Mouse (Mus musculus): ENCODE data around the gene Naa80. TPM values are rescaled to one million over a fixed set of nuclear protein-coding genes. Genes with fewer than 3 reads are reported as not detected.

Gene Naa80
- polyA plus RNA-seq, 1 experiment = 10.1 TPM

- Histone ChIP-seq H3K4me1 (ENCODE audit: control insufficient read depth) (peaks cover 85% of the 10 kb centered on the region), H3K9me3 (ENCODE audit: control insufficient read depth, low read length) (no peaks in the 10 kb centered on the region), H3K27me3 (ENCODE audit: control insufficient read depth) (no peaks in the 10 kb centered on the region), H3K36me3 (ENCODE audit: control insufficient read depth) (peaks cover 48% of the 10 kb centered on the region), H3K4me3 (replicated peaks) (peak within 1 kb of the TSS; percentile 61)
- no peak for TF ChIP-seq GATA1 (IDR thresholded peaks at IDR 0.05; ENCODE audit: low read length)
- TF ChIP-seq TAL1 (IDR thresholded peaks at IDR 0.05; ENCODE audit: low read length) = no peak
Measured at GRCm38 (mm10) chr9:107576357-107577107, 2.2 kb upstream of the Naa80 start, which contains the start of gene Hyal1. Gene Hyal1, plus strand, starts transcription at chr9:107576927.

GRCm38 (mm10) chr9:107577871-107578270 lies 816 bp upstream of the Naa80 start:
- TF ChIP-seq GATA1 (IDR thresholded peaks at IDR 0.05; ENCODE audit: low read length) = no peak
- no peak for TF ChIP-seq TAL1 (IDR thresholded peaks at IDR 0.05; ENCODE audit: low read length)
- Histone ChIP-seq H3K36me3 (ENCODE audit: control insufficient read depth) (peaks cover 43% of the 10 kb centered on the region), H3K9me3 (ENCODE audit: control insufficient read depth, low read length) (no peaks in the 10 kb centered on the region), H3K4me3 (replicated peaks) (peak overlapping the region; percentile 61), H3K27me3 (ENCODE audit: control insufficient read depth) (no peaks in the 10 kb centered on the region), H3K4me1 (ENCODE audit: control insufficient read depth) (peaks cover 85% of the 10 kb centered on the region)

GRCm38 (mm10) chr9:107579023-107579900 lies 575 bp downstream of the Naa80 start:
- H3K4me1 ChIP-seq (ENCODE audit: control insufficient read depth) = peaks cover 92% of the 10 kb centered on the region
- no peak overlapping the region for H3K4me3 ChIP-seq (replicated peaks)
- peaks cover 47% of the 10 kb centered on the region for H3K36me3 ChIP-seq (ENCODE audit: control insufficient read depth)
- no peaks in the 10 kb centered on the region for H3K9me3 ChIP-seq (ENCODE audit: control insufficient read depth, low read length)
- H3K27me3 ChIP-seq (ENCODE audit: control insufficient read depth) = no peaks in the 10 kb centered on the region
- no peak for TF ChIP-seq GATA1 (IDR thresholded peaks at IDR 0.05; ENCODE audit: low read length)
- no peak for TF ChIP-seq TAL1 (IDR thresholded peaks at IDR 0.05; ENCODE audit: low read length)

GRCm38 (mm10) chr9:107580501-107581317 lies 2.0 kb downstream of the Naa80 start, which contains the start of gene Hyal3:
Gene Hyal3, plus strand, starts transcription at chr9:107580818.
- Histone ChIP-seq H3K4me3 (replicated peaks) (peak within 1 kb of the TSS; percentile 80), H3K4me1 (ENCODE audit: control insufficient read depth) (peaks cover 97% of the 10 kb centered on the region), H3K36me3 (ENCODE audit: control insufficient read depth) (peaks cover 55% of the 10 kb centered on the region), H3K27me3 (ENCODE audit: control insufficient read depth) (no peaks in the 10 kb centered on the region), H3K9me3 (ENCODE audit: control insufficient read depth, low read length) (no peaks in the 10 kb centered on the region)
- TF ChIP-seq TAL1 (IDR thresholded peaks at IDR 0.05; ENCODE audit: low read length) (no peak), GATA1 (IDR thresholded peaks at IDR 0.05; ENCODE audit: low read length) (no peak)

GRCm38 (mm10) chr9:107581584-107581983 lies 2.9 kb downstream of the Naa80 start:
- Histone ChIP-seq H3K27me3 (ENCODE audit: control insufficient read depth) (no peaks in the 10 kb centered on the region), H3K9me3 (ENCODE audit: control insufficient read depth, low read length) (no peaks in the 10 kb centered on the region), H3K4me1 (ENCODE audit: control insufficient read depth) (peaks cover 97% of the 10 kb centered on the region), H3K36me3 (ENCODE audit: control insufficient read depth) (peaks cover 63% of the 10 kb centered on the region), H3K4me3 (replicated peaks) (peak overlapping the region; percentile 80)
- no peak for TF ChIP-seq TAL1 (IDR thresholded peaks at IDR 0.05; ENCODE audit: low read length)
- TF ChIP-seq GATA1 (IDR thresholded peaks at IDR 0.05; ENCODE audit: low read length) = no peak

GRCm38 (mm10) chr9:107582509-107583062 lies 3.9 kb downstream of the Naa80 start:
- Histone ChIP-seq H3K9me3 (ENCODE audit: control insufficient read depth, low read length) (no peaks in the 10 kb centered on the region), H3K4me1 (ENCODE audit: control insufficient read depth) (peaks cover 90% of the 10 kb centered on the region), H3K27me3 (ENCODE audit: control insufficient read depth) (no peaks in the 10 kb centered on the region), H3K36me3 (ENCODE audit: control insufficient read depth) (peaks cover 64% of the 10 kb centered on the region), H3K4me3 (replicated peaks) (peak overlapping the region; percentile 80)
- TF ChIP-seq GATA1 (IDR thresholded peaks at IDR 0.05; ENCODE audit: low read length) = no peak
- no peak for TF ChIP-seq TAL1 (IDR thresholded peaks at IDR 0.05; ENCODE audit: low read length)

GRCm38 (mm10) chr9:107583174-107583573 lies 4.5 kb downstream of the Naa80 start:
- H3K9me3 ChIP-seq (ENCODE audit: control insufficient read depth, low read length) = no peaks in the 10 kb centered on the region
- TF ChIP-seq TAL1 (IDR thresholded peaks at IDR 0.05; ENCODE audit: low read length) (no peak), GATA1 (IDR thresholded peaks at IDR 0.05; ENCODE audit: low read length) (no peak)
- H3K36me3 ChIP-seq (ENCODE audit: control insufficient read depth) = peaks cover 59% of the 10 kb centered on the region
- peaks cover 87% of the 10 kb centered on the region for H3K4me1 ChIP-seq (ENCODE audit: control insufficient read depth)
- H3K27me3 ChIP-seq (ENCODE audit: control insufficient read depth) = no peaks in the 10 kb centered on the region
- H3K4me3 ChIP-seq (replicated peaks) = peak overlapping the region; percentile 1

GRCm38 (mm10) chr9:107586504-107586903 lies 7.8 kb downstream of the Naa80 start:
- Histone ChIP-seq H3K9me3 (ENCODE audit: control insufficient read depth, low read length) (no peaks in the 10 kb centered on the region), H3K36me3 (ENCODE audit: control insufficient read depth) (peaks cover 77% of the 10 kb centered on the region), H3K4me3 (replicated peaks) (peak overlapping the region; percentile 78), H3K27me3 (ENCODE audit: control insufficient read depth) (no peaks in the 10 kb centered on the region; the same call in 1 of the 2 replicates), H3K4me1 (ENCODE audit: control insufficient read depth) (peaks cover 86% of the 10 kb centered on the region)
- no peak for TF ChIP-seq TAL1 (IDR thresholded peaks at IDR 0.05; ENCODE audit: low read length)

All from erythroblast, embryonic 14.5 days (primary cell).